Mouse (Mus musculus): ENCODE results near the gene Rad17. TPM values are rescaled to one million over a fixed set of nuclear protein-coding genes. Genes with fewer than 3 reads are reported as not detected.
A peak's percentile ranks its signal among the peaks of the same experiment; 100 is the strongest.

Gene Rad17
- polyA plus RNA-seq, 1 experiment from 2014 or later, result 20.0 TPM

DNA sequence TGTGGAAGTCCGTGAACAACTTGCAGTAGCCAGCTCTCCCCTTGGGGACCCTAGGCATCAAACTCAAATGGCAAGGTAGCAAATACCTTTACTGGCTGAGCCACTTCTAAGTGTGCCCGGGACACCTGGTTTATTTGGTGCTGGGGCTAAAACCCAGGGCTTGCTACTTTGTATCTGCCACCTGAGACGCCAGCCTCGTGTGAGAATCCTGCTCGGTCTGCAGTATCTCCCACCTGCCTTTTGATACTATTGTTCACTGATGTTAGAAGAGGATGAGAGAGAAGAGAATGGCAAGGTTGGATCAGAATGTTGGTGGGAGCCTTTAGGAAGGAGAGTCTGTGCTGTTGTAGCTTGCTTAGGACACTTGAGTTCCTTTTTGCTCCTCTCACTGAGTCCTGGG lies 7.2 kb upstream of the Rad17 start:
- Histone ChIP-seq H3K27me3 (replicated peaks) (no peaks in the 10 kb centered on the region), H3K4me2 (no peak overlapping the region), H3K36me3 (peaks cover 45% of the 10 kb centered on the region), H3K9ac (no peak overlapping the region), H3K4me3 (no peak overlapping the region), H3K9me3 (replicated peaks) (no peaks in the 10 kb centered on the region), H3K4me1 (peaks cover 11% of the 10 kb centered on the region; the same call in 1 of the 2 replicates), H3K27ac (0 out of 2 replicates have a peak overlapping the region, but pooled peaks have one; percentile 6)
- ATAC-seq, result no peak
- 90% methylated on average over 5 of the region's 5 CpGs for WGBS (ENCODE audit: insufficient replicate concordance)

DNA sequence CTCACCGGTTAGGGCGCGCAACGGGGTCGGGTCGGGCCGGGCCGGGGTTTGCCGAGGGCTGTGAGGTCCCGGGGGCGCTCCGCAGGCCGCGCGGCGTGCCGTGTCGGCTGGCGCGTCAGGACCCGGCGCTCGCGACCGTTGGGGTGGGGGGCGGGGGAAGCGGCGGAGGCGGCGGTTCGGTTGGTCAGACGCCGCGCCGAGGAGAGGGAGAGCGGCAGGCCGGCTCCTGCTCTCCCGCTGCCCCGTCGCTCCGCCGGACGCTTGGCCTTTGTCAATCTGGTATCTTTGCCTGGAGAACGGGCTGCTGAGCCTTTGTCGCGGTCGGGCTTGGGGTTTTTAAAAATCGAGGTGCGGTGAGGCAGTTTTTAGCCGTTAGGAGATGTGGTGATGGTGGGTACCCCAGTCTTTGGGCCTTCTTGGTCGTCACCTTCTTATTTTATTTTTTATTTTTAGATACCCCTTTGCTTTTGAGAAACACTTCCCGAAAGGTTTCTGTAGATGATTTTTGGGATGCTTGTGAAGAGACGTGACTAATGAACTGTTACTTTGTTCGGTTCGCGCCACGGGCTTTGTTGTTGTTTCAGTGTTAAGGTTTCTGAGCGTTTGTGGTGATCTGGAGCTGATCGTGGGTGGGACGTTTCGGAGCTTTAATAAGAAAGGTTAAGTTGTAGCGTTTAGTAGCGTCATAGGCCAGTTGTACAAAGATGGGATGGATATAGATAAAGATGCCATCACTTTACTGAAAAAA lies 762 bp upstream of the Rad17 start, which contains the start of gene Taf9:
Taf9 (plus strand) TSS at position 141 of the 748 bp plus-strand sequence.
- H3K4me3 ChIP-seq, result peak within 1 kb of the TSS; percentile 98
- peaks cover 39% of the 10 kb centered on the region for H3K36me3 ChIP-seq
- WGBS (ENCODE audit: insufficient replicate concordance), result 3% methylated on average over 50 of the region's 63 CpGs
- H3K27ac ChIP-seq, result peak within 1 kb of the TSS; percentile 90
- H3K4me1 ChIP-seq, result peaks cover 26% of the 10 kb centered on the region
- peak within 1 kb of the TSS; percentile 94 for H3K4me2 ChIP-seq
- ATAC-seq, result peak; percentile 65
- no peaks in the 10 kb centered on the region for H3K27me3 ChIP-seq (replicated peaks)
- peak within 1 kb of the TSS; percentile 89 for H3K9ac ChIP-seq
- H3K9me3 ChIP-seq (replicated peaks), result no peaks in the 10 kb centered on the region

DNA sequence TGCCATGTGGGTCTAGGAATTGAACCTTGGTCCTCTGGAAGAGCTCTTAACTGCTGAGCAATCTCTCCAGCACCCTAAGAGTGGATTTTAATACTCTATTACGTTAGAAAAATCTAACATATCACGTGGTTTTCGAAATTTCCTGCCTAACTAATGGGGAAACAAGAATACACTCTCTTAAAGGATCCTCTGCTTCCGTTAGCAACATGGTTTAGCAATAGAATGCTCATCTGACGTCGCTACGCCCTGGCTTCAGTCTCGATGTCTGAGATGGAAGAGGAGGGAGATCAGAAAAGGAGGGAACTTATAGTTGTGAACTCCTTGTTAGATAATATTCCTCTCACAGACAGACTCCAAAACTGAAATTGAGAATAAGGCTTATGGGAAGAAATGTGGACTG lies 2.6 kb downstream of the Rad17 start:
- Histone ChIP-seq H3K4me2 (no peak overlapping the region), H3K36me3 (peaks cover 47% of the 10 kb centered on the region), H3K4me3 (no peak overlapping the region), H3K27ac (no peak overlapping the region), H3K4me1 (peaks cover 17% of the 10 kb centered on the region), H3K9me3 (replicated peaks) (no peaks in the 10 kb centered on the region), H3K27me3 (replicated peaks) (no peaks in the 10 kb centered on the region), H3K9ac (no peak overlapping the region)
- 82% methylated on average over 8 of the region's 8 CpGs for WGBS (ENCODE audit: insufficient replicate concordance)
- ATAC-seq, result no peak

DNA sequence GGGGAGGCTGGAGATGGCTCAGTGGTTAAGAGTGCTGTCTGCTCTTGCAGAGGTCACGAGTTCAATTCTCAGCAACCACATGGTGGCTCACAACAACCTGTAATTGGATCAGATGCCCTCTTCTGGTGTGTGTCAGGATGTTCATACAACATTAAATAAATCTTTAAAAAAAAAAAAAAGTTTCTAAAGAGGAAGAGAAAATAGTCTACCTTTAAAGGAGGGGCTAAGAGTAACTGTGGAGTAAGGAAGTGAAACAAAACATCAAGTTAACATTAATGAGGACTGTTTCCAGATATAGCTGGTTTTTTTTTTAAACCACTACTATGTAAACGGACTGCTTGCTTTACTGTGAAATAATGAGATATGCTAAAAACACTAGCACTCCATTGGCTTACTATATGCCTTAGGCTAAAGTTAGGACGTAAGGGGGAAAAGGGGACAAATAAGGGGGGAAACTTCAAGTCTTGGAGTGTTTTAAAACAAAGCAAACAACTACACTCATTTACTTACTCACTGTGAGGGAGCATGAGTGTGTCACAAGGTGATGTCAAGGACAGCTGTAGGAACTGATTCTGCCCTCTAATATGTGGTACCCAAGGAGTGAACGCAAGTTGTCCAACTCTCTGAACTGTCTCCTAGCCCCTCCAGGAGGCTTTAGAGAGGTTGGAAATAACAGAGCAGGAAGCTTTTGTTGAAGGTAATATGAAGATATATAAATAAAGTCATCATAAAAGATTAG lies 8.2 kb downstream of the Rad17 start:
- Histone ChIP-seq H3K4me3 (no peak overlapping the region), H3K4me1 (no peaks in the 10 kb centered on the region), H3K9ac (no peak overlapping the region), H3K27me3 (replicated peaks) (no peaks in the 10 kb centered on the region), H3K27ac (no peak overlapping the region), H3K9me3 (replicated peaks) (no peaks in the 10 kb centered on the region), H3K4me2 (no peak overlapping the region), H3K36me3 (peaks cover 96% of the 10 kb centered on the region)
- ATAC-seq, result no peak
- 83% methylated on average over 4 of the region's 4 CpGs for WGBS (ENCODE audit: insufficient replicate concordance)

DNA sequence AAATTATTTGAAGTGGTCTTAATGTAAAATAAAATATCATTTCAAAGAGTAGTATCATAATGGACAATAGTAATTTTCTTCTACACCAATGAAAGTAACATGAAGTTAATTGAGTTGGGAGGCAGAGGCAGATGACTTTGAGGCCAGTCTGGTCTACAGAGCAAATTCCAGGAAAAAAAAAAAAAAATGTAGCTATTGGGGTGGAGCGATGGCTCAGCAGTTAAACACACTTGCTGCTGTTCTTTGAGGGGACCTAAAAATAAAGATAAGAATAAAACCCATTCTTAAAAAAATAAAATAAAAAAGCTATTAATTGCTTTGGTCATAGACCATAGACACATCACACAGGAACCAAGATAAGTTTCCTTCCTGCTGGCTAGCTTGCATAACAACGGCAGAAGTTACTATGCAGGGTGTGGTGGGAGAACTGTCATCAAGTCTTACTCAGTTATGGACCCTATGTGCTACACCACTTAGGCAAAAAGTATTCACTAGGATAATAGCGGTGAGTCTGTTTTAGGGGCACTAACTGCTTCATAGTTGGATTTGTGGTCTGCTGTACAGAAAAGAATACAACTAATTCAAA lies 16.7 kb downstream of the Rad17 start:
- H3K9me3 ChIP-seq (replicated peaks), result no peaks in the 10 kb centered on the region
- H3K27ac ChIP-seq, result no peak overlapping the region
- H3K36me3 ChIP-seq, result peaks cover 84% of the 10 kb centered on the region
- H3K27me3 ChIP-seq (replicated peaks), result no peaks in the 10 kb centered on the region
- H3K4me3 ChIP-seq, result no peak overlapping the region
- 58% methylated on average over 3 of the region's 3 CpGs for WGBS (ENCODE audit: insufficient replicate concordance)
- peaks cover 3% of the 10 kb centered on the region; the same call in 1 of the 2 replicates for H3K4me1 ChIP-seq
- no peak for ATAC-seq
- no peak overlapping the region for H3K4me2 ChIP-seq
- H3K9ac ChIP-seq, result no peak overlapping the region

DNA sequence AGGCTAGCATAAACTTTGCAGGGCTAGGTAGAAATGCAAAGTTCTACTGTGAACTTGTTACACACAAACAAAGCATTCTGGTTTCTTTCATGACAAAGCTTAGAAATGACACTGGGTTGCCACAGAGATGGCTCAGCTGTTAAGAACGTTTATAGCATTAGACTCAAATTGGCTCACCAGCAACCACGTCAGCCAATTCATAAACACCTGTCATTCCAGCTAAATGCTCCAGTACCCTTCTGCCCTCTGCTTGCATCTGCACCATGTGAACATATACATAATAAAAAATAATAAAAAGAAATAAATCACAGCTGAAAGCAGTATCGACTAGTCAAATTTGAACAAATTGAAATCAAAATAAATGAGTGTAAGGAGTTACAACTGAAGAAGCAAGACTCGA lies 28.6 kb downstream of the Rad17 start:
- H3K4me2 ChIP-seq, result no peak overlapping the region
- WGBS (ENCODE audit: insufficient replicate concordance), result 82% methylated on average over 4 of the region's 4 CpGs
- H3K4me1 ChIP-seq, result no peaks in the 10 kb centered on the region
- H3K9me3 ChIP-seq (replicated peaks), result no peaks in the 10 kb centered on the region
- ATAC-seq, result no peak
- 0 out of 2 replicates have a peak, but pooled peaks cover 4% of the 10 kb centered on the region for H3K27me3 ChIP-seq (replicated peaks)
- H3K27ac ChIP-seq, result no peak overlapping the region
- no peak overlapping the region for H3K9ac ChIP-seq
- peaks cover 85% of the 10 kb centered on the region for H3K36me3 ChIP-seq
- no peak overlapping the region for H3K4me3 ChIP-seq

DNA sequence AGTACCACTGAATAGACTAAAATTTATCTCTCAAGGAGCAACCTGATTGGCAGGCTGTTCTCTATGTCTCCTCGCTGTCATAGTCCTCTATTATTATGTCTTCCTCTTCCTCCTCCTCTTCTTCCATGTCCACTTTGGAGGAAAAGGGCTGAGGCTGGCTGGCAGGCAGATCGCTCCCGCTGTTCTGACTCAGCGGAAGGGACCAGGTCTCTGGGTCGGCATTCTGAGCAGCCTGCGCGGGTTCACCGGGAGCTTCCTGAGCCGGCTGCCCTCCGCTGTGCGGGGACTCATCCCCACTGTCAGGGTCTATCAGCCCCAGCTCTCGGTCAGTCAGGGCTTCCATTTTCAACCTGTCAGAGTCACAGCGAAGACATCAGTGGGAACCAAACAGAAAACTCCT lies 33.3 kb downstream of the Rad17 start:
- no peak for ATAC-seq
- Histone ChIP-seq H3K36me3 (peaks cover 51% of the 10 kb centered on the region), H3K4me1 (peaks cover 12% of the 10 kb centered on the region), H3K27ac (no peak overlapping the region), H3K9me3 (replicated peaks) (no peaks in the 10 kb centered on the region), H3K9ac (no peak overlapping the region), H3K4me2 (no peak overlapping the region), H3K4me3 (no peak overlapping the region), H3K27me3 (replicated peaks) (peaks cover 12% of the 10 kb centered on the region; the same call in 1 of the 2 replicates)
- WGBS (ENCODE audit: insufficient replicate concordance), result 86% methylated on average over 13 of the region's 13 CpGs

DNA sequence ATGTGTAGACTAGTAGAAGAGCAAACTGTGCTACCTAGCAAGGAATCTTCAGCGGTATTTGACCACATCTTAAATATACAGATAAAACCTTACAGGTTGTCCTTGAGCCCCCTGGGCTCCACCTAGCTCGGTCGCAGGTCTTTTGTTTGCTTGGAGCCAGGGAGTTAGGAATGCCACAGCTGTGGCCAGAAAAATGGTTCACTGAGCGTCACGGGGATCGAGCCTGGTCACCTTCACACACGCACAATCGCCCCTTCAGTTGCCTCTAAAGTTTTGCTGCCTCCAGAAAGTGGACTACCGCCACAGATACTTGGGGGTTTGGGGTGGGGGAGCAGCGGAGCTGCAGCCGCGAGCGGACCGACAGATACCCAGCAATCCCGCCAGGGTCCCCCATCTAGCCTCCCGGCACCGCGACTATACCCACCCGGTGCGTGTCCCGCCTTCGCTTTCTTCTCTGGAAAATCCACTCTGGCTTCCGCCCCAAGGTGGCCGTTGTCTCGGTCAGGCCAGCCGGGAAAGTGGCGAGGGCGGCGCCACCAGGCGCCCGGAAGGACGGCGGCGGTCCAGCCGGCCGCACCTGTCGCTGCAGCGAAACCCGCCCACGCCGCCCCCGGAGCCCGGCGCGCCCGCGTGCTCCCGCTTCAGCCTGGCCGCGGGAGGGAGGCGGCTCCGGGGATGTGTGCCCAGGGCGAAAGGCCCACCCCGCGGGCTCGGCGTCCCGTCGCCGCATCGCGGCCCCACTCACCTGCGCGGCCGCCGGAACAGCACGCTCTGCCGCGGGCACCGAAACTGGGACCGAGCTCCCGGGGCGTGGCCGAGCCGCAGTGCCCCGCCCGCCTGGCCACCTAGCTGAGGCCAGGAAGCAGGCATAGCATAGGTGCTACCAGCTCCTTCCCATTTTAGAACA lies 34.4 kb downstream of the Rad17 start, which contains the start of gene Marveld2:
Marveld2 (minus strand) TSS at position 791 of the 907 bp plus-strand sequence.
- Histone ChIP-seq H3K4me1 (peaks cover 12% of the 10 kb centered on the region), H3K4me2 (peak within 1 kb of the TSS; percentile 89), H3K4me3 (peak within 1 kb of the TSS; percentile 68), H3K36me3 (peaks cover 48% of the 10 kb centered on the region), H3K27me3 (replicated peaks) (peaks cover 12% of the 10 kb centered on the region; the same call in 1 of the 2 replicates), H3K27ac (peak within 1 kb of the TSS; percentile 33; the same call in 1 of the 2 replicates), H3K9ac (peak within 1 kb of the TSS; percentile 71), H3K9me3 (replicated peaks) (no peaks in the 10 kb centered on the region)
- ATAC-seq, result peak; percentile 78
- 5% methylated on average over 77 of the region's 77 CpGs for WGBS (ENCODE audit: insufficient replicate concordance)

DNA sequence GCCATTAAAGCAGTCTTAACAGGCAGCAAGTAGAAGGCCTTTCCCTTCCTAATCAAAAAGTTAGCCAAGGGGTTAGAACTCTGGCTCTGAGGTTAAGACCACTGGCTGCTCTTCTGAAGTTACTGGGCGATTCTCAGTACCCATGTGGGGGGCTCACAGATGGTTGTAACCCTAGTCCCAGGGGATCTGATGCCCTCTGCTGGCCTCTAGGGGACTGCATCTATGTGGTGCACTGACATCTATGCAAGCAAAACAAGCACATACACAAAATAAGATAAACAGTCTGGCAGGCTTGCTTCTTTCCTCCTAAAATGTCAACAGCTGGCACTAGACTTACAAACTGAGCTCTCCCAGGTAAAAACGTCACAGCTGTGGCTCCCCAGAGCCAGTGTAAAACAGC lies 37.9 kb downstream of the Rad17 start:
- H3K27ac ChIP-seq, result no peak overlapping the region
- no peak overlapping the region for H3K4me2 ChIP-seq
- WGBS (ENCODE audit: insufficient replicate concordance), result 42% methylated on average over 2 of the region's 2 CpGs
- H3K36me3 ChIP-seq, result peaks cover 28% of the 10 kb centered on the region
- no peak overlapping the region for H3K9ac ChIP-seq
- H3K9me3 ChIP-seq (replicated peaks), result 0 out of 2 replicates have a peak, but pooled peaks cover under 1% of the 10 kb centered on the region
- ATAC-seq, result no peak
- H3K27me3 ChIP-seq (replicated peaks), result peaks cover 12% of the 10 kb centered on the region; the same call in 1 of the 2 replicates
- peaks cover 12% of the 10 kb centered on the region for H3K4me1 ChIP-seq
- no peak overlapping the region for H3K4me3 ChIP-seq

DNA sequence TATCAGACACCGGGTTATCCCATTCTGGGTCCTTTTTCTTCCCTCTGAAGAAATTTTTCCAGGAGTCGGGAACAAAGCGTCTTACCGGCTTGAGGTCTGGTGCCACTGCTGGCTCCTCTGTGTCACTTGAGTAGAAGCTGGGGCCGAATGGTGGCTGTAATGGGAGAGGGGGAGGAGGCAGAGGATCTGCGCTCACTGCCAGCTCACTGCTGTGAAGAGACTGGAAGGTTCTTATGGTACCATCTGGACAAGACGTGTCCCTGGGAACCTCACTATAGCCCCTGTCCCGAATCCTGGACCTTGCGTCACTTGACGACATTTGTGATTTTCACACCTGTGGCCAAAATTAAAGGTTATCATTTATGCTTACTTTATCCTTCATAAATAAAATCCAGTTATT lies 38.6 kb downstream of the Rad17 start:
- peaks cover 5% of the 10 kb centered on the region; the same call in 1 of the 2 replicates for H3K9me3 ChIP-seq (replicated peaks)
- peaks cover 28% of the 10 kb centered on the region for H3K36me3 ChIP-seq
- H3K4me2 ChIP-seq, result no peak overlapping the region
- 83% methylated on average over 10 of the region's 10 CpGs for WGBS (ENCODE audit: insufficient replicate concordance)
- H3K27ac ChIP-seq, result no peak overlapping the region
- no peak for ATAC-seq
- H3K27me3 ChIP-seq (replicated peaks), result peaks cover 7% of the 10 kb centered on the region; the same call in 1 of the 2 replicates
- peaks cover 12% of the 10 kb centered on the region for H3K4me1 ChIP-seq
- H3K4me3 ChIP-seq, result no peak overlapping the region
- H3K9ac ChIP-seq, result no peak overlapping the region

DNA sequence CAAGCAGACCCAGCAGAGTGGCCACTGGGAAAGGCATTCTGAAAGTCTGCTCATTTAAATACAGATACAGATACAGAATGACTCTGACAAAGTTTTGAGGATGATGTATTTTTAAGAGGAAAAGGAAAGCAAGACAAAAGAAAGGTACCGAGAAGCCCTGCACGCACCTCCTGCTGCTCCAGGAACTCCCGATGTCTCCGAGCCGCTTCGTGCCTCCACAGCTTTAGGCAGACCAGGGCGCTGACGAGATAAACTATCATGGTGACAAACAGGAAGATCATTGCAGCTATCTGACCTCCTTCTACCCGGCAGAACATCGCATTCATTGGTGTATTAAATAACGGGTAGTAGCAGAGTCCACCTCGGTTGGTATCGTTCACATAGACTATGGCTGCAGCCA lies 39.6 kb downstream of the Rad17 start:
- no peak overlapping the region for H3K27ac ChIP-seq
- H3K4me3 ChIP-seq, result no peak overlapping the region
- H3K27me3 ChIP-seq (replicated peaks), result peaks cover 2% of the 10 kb centered on the region; the same call in 1 of the 2 replicates
- peaks cover 5% of the 10 kb centered on the region for H3K4me1 ChIP-seq
- peaks cover 5% of the 10 kb centered on the region; the same call in 1 of the 2 replicates for H3K9me3 ChIP-seq (replicated peaks)
- ATAC-seq, result no peak
- H3K9ac ChIP-seq, result no peak overlapping the region
- 72% methylated on average over 13 of the region's 13 CpGs for WGBS (ENCODE audit: insufficient replicate concordance)
- H3K36me3 ChIP-seq, result peaks cover 28% of the 10 kb centered on the region
- H3K4me2 ChIP-seq, result no peak overlapping the region
